Mouse (Mus musculus): ENCODE data around the gene Tsc2.
"Not testable (repeated sequence)": the region's sequence is repeated elsewhere in the genome, so short reads cannot be mapped to it uniquely, and the experiment has no call there.

The Tsc2 gene

GRCm38 (mm10) chr17:24632167-24632812 lies at the start of gene Tsc2, which contains the start of gene Nthl1:
Gene Tsc2, minus strand, starts transcription at chr17:24632630.
Gene Nthl1, plus strand, starts transcription at chr17:24632680.
- DNase-seq (ENCODE audit: low spot score): peak; percentile 83

GRCm38 (mm10) chr17:24677500-24678080 lies 45.2 kb upstream of the Tsc2 start:
- no peak for DNase-seq (ENCODE audit: low spot score)

- no peak for DNase-seq (ENCODE audit: low spot score)
These were observed 44.4 kb upstream of the Tsc2 start for GRCm38 (mm10) chr17:24676877-24677276.

- DNase-seq (ENCODE audit: low spot score): peak; percentile 81
These were observed 43.8 kb upstream of the Tsc2 start for GRCm38 (mm10) chr17:24676187-24676586.

- DNase-seq (ENCODE audit: low spot score): peak; percentile 47
These were observed 41.8 kb upstream of the Tsc2 start for GRCm38 (mm10) chr17:24674277-24674676.

GRCm38 (mm10) chr17:24672141-24672540 lies 39.7 kb upstream of the Tsc2 start:
- DNase-seq (ENCODE audit: low spot score): no peak

GRCm38 (mm10) chr17:24671346-24671745 lies 38.9 kb upstream of the Tsc2 start:
- no peak for DNase-seq (ENCODE audit: low spot score)

- no peak for DNase-seq (ENCODE audit: low spot score)
These were observed 37.9 kb upstream of the Tsc2 start for GRCm38 (mm10) chr17:24670246-24670844.

GRCm38 (mm10) chr17:24669545-24670245 lies 37.3 kb upstream of the Tsc2 start, which contains the start of gene Zfp598:
Gene Zfp598, plus strand, starts transcription at chr17:24669687.
- peak; percentile 94 for DNase-seq (ENCODE audit: low spot score)

- not testable (repeated sequence) for DNase-seq (ENCODE audit: low spot score)
These were observed 36.7 kb upstream of the Tsc2 start for GRCm38 (mm10) chr17:24669214-24669544.

GRCm38 (mm10) chr17:24667416-24667815 lies 35.0 kb upstream of the Tsc2 start:
- DNase-seq (ENCODE audit: low spot score): peak; percentile 59

GRCm38 (mm10) chr17:24667011-24667410 lies 34.6 kb upstream of the Tsc2 start:
- DNase-seq (ENCODE audit: low spot score): not testable (repeated sequence)

- no peak for DNase-seq (ENCODE audit: low spot score)
These were observed 25.8 kb upstream of the Tsc2 start, which contains the start of gene Npw for GRCm38 (mm10) chr17:24658017-24658758. Gene Npw, minus strand, starts transcription at chr17:24658457.

GRCm38 (mm10) chr17:24654969-24655368 lies 22.5 kb upstream of the Tsc2 start:
- no peak for DNase-seq (ENCODE audit: low spot score)

GRCm38 (mm10) chr17:24653967-24654710 lies 21.7 kb upstream of the Tsc2 start:
- DNase-seq (ENCODE audit: low spot score): peak; percentile 66

- DNase-seq (ENCODE audit: low spot score): no peak
These were observed 19.4 kb upstream of the Tsc2 start for GRCm38 (mm10) chr17:24651835-24652234.

- no peak for DNase-seq (ENCODE audit: low spot score)
These were observed 18.3 kb upstream of the Tsc2 start for GRCm38 (mm10) chr17:24650766-24651165.

- no peak for DNase-seq (ENCODE audit: low spot score)
These were observed 17.7 kb upstream of the Tsc2 start, which contains the start of gene Slc9a3r2 for GRCm38 (mm10) chr17:24650070-24650616. Gene Slc9a3r2, minus strand, starts transcription at chr17:24650327.

- no peak for DNase-seq (ENCODE audit: low spot score)
These were observed 17.2 kb upstream of the Tsc2 start for GRCm38 (mm10) chr17:24649581-24650069.

GRCm38 (mm10) chr17:24648731-24649377 lies 16.4 kb upstream of the Tsc2 start:
- DNase-seq (ENCODE audit: low spot score): no peak
